Mouse (Mus musculus): ENCODE results near the gene Prkar2a. TPM values are rescaled to one million over a fixed set of nuclear protein-coding genes. Genes with fewer than 3 reads are reported as not detected.

Prkar2a gene
- polyA plus RNA-seq, 1 experiment from 2014 or later, result 8.2 TPM

GRCm38 (mm10) chr9:108752142-108752920 lies 63.2 kb downstream of the Prkar2a start:
- H3K36me3 ChIP-seq (replicated peaks; ENCODE audit: insufficient read depth, low read length), result peaks cover 3% of the 10 kb centered on the region; the same call in 1 of the 2 replicates
- H3K4me3 ChIP-seq (ENCODE audit: low read depth, low read length), result no peak overlapping the region
- H3K9ac ChIP-seq (replicated peaks), result no peak overlapping the region
- H3K4me2 ChIP-seq (ENCODE audit: low read depth, low read length), result no peak overlapping the region
- no peak for ATAC-seq
- H3K27ac ChIP-seq (ENCODE audit: low read depth), result no peak overlapping the region
- no peak for DNase-seq
- 74% methylated on average over 11 of the region's 11 CpGs for WGBS (ENCODE audit: insufficient replicate concordance)
- no peaks in the 10 kb centered on the region for H3K9me3 ChIP-seq (ENCODE audit: low read length)
- H3K4me1 ChIP-seq (ENCODE audit: insufficient read depth), result no peaks in the 10 kb centered on the region
- no peaks in the 10 kb centered on the region for H3K27me3 ChIP-seq (ENCODE audit: insufficient read depth, low read length)
- TF ChIP-seq CTCF (IDR thresholded peaks at IDR 0.05; ENCODE audit: low read depth), result no peak
- no peak for TF ChIP-seq EP300 (IDR thresholded peaks at IDR 0.05; ENCODE audit: low read depth)

- no peaks in the 10 kb centered on the region for H3K9me3 ChIP-seq (ENCODE audit: low read length)
- no peak for ATAC-seq
Observed at GRCm38 (mm10) chr9:108753326-108753725, 64.2 kb downstream of the Prkar2a start.

GRCm38 (mm10) chr9:108753976-108754375 lies 64.9 kb downstream of the Prkar2a start:
- Histone ChIP-seq H3K27me3 (ENCODE audit: insufficient read depth, low read length) (no peaks in the 10 kb centered on the region), H3K9ac (replicated peaks) (no peak overlapping the region), H3K36me3 (replicated peaks; ENCODE audit: insufficient read depth, low read length) (no peaks in the 10 kb centered on the region), H3K9me3 (ENCODE audit: low read length) (no peaks in the 10 kb centered on the region), H3K4me1 (ENCODE audit: insufficient read depth) (no peaks in the 10 kb centered on the region), H3K4me2 (ENCODE audit: low read depth, low read length) (no peak overlapping the region), H3K4me3 (ENCODE audit: low read depth, low read length) (no peak overlapping the region), H3K27ac (ENCODE audit: low read depth) (no peak overlapping the region)
- no peak for TF ChIP-seq CTCF (IDR thresholded peaks at IDR 0.05; ENCODE audit: low read depth)
- no peak for TF ChIP-seq EP300 (IDR thresholded peaks at IDR 0.05; ENCODE audit: low read depth)
- 76% methylated on average over 3 of the region's 3 CpGs for WGBS (ENCODE audit: insufficient replicate concordance)
- ATAC-seq (no peak), DNase-seq (no peak)

More at GRCm38 (mm10) chr9:108753326-108753725, 64.2 kb downstream of the Prkar2a start:
- H3K4me2 ChIP-seq (ENCODE audit: low read depth, low read length), result no peak overlapping the region
- no peak overlapping the region for H3K27ac ChIP-seq (ENCODE audit: low read depth)
- H3K4me3 ChIP-seq (ENCODE audit: low read depth, low read length), result no peak overlapping the region
- peak; percentile 54 for DNase-seq
- H3K36me3 ChIP-seq (replicated peaks; ENCODE audit: insufficient read depth, low read length), result no peaks in the 10 kb centered on the region
- WGBS (ENCODE audit: insufficient replicate concordance), result 66% methylated on average over 9 of the region's 9 CpGs
- H3K4me1 ChIP-seq (ENCODE audit: insufficient read depth), result no peaks in the 10 kb centered on the region
- H3K27me3 ChIP-seq (ENCODE audit: insufficient read depth, low read length), result no peaks in the 10 kb centered on the region
- H3K9ac ChIP-seq (replicated peaks), result no peak overlapping the region
- TF ChIP-seq CTCF (IDR thresholded peaks at IDR 0.05; ENCODE audit: low read depth) (peak; percentile 81), EP300 (IDR thresholded peaks at IDR 0.05; ENCODE audit: low read depth) (no peak)

GRCm38 (mm10) chr9:108754423-108754822 lies 65.3 kb downstream of the Prkar2a start:
- H3K4me3 ChIP-seq (ENCODE audit: low read depth, low read length), result no peak overlapping the region
- H3K4me1 ChIP-seq (ENCODE audit: insufficient read depth), result no peaks in the 10 kb centered on the region
- H3K36me3 ChIP-seq (replicated peaks; ENCODE audit: insufficient read depth, low read length), result no peaks in the 10 kb centered on the region
- 73% methylated on average over 5 of the region's 5 CpGs for WGBS (ENCODE audit: insufficient replicate concordance)
- ATAC-seq (no peak), DNase-seq (no peak)
- H3K9ac ChIP-seq (replicated peaks), result no peak overlapping the region
- no peak overlapping the region for H3K27ac ChIP-seq (ENCODE audit: low read depth)
- no peak overlapping the region for H3K4me2 ChIP-seq (ENCODE audit: low read depth, low read length)
- no peaks in the 10 kb centered on the region for H3K27me3 ChIP-seq (ENCODE audit: insufficient read depth, low read length)
- TF ChIP-seq EP300 (IDR thresholded peaks at IDR 0.05; ENCODE audit: low read depth) (no peak), CTCF (IDR thresholded peaks at IDR 0.05; ENCODE audit: low read depth) (no peak)
- no peaks in the 10 kb centered on the region for H3K9me3 ChIP-seq (ENCODE audit: low read length)

GRCm38 (mm10) chr9:108757406-108757805 lies 68.3 kb downstream of the Prkar2a start:
- Histone ChIP-seq H3K36me3 (replicated peaks; ENCODE audit: insufficient read depth, low read length) (no peaks in the 10 kb centered on the region), H3K9ac (replicated peaks) (no peak overlapping the region), H3K27me3 (ENCODE audit: insufficient read depth, low read length) (no peaks in the 10 kb centered on the region), H3K4me1 (ENCODE audit: insufficient read depth) (no peaks in the 10 kb centered on the region), H3K4me2 (ENCODE audit: low read depth, low read length) (no peak overlapping the region), H3K9me3 (ENCODE audit: low read length) (no peaks in the 10 kb centered on the region), H3K4me3 (ENCODE audit: low read depth, low read length) (no peak overlapping the region), H3K27ac (ENCODE audit: low read depth) (no peak overlapping the region)
- DNase-seq, result no peak
- TF ChIP-seq EP300 (IDR thresholded peaks at IDR 0.05; ENCODE audit: low read depth), result no peak
- no peak for ATAC-seq
- WGBS (ENCODE audit: insufficient replicate concordance), result 70% methylated on average over 6 of the region's 6 CpGs

GRCm38 (mm10) chr9:108759121-108759520 lies 70.0 kb downstream of the Prkar2a start:
- H3K36me3 ChIP-seq (replicated peaks; ENCODE audit: insufficient read depth, low read length), result no peaks in the 10 kb centered on the region
- no peak overlapping the region for H3K27ac ChIP-seq (ENCODE audit: low read depth)
- H3K9ac ChIP-seq (replicated peaks), result no peak overlapping the region
- H3K27me3 ChIP-seq (ENCODE audit: insufficient read depth, low read length), result no peaks in the 10 kb centered on the region
- 95% methylated on average over 20 of the region's 20 CpGs for WGBS (ENCODE audit: insufficient replicate concordance)
- no peaks in the 10 kb centered on the region for H3K9me3 ChIP-seq (ENCODE audit: low read length)
- DNase-seq (no peak), ATAC-seq (no peak)
- TF ChIP-seq EP300 (IDR thresholded peaks at IDR 0.05; ENCODE audit: low read depth) (no peak), CTCF (IDR thresholded peaks at IDR 0.05; ENCODE audit: low read depth) (no peak)
- no peaks in the 10 kb centered on the region for H3K4me1 ChIP-seq (ENCODE audit: insufficient read depth)
- no peak overlapping the region for H3K4me2 ChIP-seq (ENCODE audit: low read depth, low read length)
- no peak overlapping the region for H3K4me3 ChIP-seq (ENCODE audit: low read depth, low read length)

Data from liver, postnatal 0 days (tissue).